Mouse (Mus musculus): ENCODE measurements around the gene Aldh1l1.

Gene Aldh1l1

DNA sequence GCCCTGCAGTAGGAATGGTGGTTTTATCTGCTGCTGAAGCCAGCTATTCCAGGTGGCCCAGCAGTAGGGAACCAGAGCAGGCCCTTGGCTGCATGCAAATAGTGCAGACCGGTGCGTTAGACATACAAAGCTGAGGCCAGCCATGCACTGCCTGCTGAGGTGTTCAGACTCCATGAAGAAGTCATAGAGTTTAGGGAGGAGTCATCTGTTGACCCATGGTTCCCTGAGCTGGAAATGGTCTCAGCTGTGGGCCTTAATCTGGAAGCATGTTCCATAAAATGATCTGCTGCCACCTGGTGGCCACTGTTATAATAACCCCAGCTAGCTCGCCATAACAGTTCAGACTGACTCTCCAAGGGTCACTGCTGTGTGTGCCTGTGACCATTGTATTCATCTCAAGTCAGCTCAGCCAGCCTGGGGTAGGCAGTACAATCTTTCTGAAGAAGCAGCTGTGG, 89.1 kb downstream of the Aldh1l1 start:
- no peak for DNase-seq (ENCODE audit: extremely low read depth, low read depth, low spot score)

DNA sequence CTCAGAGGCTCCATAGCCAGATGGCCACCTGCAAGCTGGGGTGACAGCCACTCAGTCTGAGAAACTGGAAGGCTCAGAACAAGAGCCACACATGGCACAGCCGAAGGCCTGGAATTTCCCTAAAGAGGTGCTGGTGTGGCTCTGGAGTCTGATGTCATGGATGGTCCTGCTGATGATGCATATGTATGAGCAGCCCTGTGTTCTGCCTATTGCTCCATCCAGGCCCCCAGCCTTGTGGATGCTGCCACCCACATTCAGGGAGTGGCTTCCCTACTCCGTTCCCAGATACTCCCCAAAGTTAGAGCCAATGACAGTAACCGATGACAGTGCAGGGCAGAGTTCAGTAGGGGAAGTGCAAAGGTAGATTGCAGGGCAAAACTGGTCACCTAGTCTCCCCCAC, 91.9 kb downstream of the Aldh1l1 start:
- no peak for DNase-seq (ENCODE audit: extremely low read depth, low read depth, low spot score)

DNA sequence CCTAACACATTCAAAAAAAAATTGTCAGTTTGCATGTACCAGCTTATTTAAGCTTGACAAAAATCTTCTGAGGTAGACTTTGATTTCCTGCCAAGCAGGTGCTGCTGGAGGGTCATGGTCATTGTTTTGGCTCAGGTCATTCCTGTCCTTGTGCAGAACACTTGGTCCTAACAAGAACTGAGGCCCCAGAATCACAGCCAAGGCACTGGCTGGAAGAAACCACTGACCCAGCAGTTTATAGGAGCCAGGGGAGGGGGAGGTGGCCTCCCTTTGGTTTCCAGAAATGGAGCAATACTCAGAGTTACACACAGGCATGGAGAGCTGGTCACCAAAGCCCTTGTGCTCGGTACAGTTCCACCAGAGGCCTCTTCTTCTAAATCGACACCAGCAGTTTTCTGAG, 96.1 kb downstream of the Aldh1l1 start:
- DNase-seq (ENCODE audit: extremely low read depth, low read depth, low spot score) = no peak

DNA sequence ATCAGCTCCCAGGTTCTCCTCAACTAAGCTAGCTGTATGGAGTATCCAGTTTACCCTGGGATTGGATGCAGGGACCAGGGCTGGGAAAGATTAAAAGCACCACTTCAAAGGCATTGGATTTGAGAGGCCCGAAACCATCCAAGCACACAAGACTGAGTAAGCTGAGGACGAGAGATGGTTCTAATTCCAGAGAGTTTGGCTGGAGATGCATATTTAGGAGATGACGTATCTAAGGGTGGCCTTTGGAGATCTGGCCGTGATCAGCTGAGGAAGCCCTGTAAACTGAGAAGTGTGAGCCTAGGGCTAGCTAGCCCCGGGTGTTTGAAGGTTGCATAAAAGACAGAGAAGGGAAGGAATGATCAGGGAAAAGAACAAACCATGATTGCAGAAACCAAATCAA, 101.9 kb downstream of the Aldh1l1 start:
- no peak for DNase-seq (ENCODE audit: extremely low read depth, low read depth, low spot score)

DNA sequence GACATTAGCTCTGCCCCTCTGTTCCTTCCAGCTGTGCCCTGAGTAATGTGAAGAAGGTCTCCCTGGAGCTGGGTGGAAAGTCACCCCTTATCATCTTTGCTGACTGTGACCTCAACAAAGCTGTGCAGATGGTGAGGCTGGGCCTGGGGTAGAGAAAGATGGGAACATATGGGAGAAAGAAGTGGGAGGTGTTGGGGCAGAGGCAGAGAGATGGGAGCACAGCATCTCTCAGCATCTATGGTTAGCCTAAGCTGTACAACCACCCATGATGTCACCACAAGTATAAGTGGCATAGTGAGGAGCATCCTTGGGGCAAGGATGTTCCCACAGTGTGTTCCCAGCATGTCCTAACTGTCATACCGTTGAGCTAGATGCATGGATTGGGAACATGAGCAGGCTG, 104.5 kb downstream of the Aldh1l1 start:
- DNase-seq (ENCODE audit: extremely low read depth, low read depth, low spot score) = no peak

DNA sequence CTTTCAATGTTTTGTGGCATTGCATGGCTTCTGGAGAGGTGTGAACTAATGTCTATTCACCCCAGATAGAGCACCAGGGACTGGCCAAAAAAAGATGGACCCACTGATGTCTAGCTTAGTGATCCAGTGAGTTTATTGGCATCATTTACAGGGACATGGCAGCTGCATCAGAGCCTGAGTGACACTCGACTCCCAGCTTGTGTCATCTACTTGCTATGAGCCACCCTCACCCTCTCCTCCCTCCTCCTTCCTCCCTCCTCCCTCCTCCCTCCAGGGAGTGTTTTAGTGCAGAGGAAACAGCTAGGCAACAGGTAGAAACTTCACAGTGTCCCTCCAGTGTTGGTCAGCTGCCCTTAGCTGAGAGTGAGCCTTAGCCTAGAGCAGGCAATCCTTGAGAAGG, 108.7 kb downstream of the Aldh1l1 start:
- DNase-seq (ENCODE audit: extremely low read depth, low read depth, low spot score) = no peak

DNA sequence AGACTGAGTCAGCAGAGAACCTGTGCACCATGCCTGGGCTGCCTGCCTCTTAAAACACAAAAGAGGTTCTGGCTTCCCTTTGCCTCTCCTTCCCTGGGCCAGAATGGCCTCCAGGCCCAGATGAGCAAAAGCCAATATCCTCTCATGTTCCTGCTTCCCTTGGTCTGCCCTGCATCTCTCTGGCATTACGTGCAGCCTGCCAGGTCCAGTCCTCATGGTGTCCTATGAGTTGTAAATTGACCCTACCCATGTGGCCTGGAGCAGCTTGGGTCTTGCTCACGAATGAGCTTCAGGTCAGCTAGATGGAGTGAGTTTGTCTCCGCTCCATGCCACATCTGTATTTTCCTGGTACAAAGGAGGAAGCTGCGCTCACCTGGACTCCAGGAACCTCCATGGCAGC, 110.8 kb downstream of the Aldh1l1 start:
- no peak for DNase-seq (ENCODE audit: extremely low read depth, low read depth, low spot score)

DNA sequence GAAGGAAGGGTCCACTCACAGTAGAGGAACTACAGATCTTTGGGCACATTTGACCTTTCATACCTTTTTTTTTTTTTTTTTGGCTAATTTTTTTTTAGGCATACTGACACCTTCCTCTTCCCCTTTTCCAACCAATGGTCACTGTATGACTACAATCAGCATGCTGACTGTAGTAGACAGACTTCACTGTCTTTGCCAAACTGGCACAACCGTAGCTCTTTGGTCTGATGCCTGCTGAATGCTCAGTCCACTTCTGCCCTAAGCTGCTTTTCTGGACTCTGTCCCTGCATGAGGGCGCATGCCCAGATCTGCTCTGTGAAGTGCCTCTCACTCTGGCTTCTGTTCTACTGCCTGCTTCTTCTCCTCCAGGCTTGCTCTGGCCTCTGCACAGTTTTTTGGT, 111.4 kb downstream of the Aldh1l1 start:
- DNase-seq (ENCODE audit: extremely low read depth, low read depth, low spot score) = no peak

DNA sequence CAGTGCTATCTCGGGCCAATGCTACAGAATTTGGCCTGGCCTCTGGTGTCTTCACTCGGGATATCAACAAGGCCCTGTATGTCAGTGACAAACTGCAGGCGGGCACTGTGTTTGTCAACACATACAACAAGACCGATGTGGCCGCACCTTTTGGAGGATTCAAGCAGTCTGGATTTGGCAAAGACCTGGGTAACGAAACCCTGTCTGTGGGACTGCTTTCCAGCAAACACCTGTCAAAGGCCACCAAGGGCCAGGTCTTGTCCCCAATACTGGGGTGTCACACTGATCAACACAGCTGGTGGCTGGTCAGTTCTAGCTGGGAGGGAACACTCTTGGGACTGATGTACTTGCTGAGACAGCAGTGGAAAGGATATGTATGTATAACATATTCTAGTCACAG, 112.0 kb downstream of the Aldh1l1 start:
- DNase-seq (ENCODE audit: extremely low read depth, low read depth, low spot score) = no peak

DNA sequence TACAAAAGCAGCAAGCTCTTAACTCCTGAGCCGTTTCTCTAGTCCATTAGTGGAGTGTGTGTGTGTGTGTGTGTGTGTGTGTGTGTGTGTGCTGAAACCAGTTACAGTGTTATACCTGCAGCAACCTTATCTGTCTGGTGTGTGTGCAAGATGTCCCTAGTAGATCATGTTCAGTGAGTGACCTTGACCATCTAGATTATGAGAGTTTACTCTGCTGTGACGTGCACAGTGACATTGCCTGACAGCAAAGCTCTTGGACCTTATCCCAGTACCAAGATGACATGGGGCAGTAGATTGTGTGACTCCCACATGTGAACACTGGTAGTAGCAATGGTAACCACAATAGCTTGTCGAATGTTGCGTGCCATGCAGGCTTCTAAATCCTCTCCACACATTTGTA, 114.1 kb downstream of the Aldh1l1 start:
- DNase-seq (ENCODE audit: extremely low read depth, low read depth, low spot score) = no peak

DNA sequence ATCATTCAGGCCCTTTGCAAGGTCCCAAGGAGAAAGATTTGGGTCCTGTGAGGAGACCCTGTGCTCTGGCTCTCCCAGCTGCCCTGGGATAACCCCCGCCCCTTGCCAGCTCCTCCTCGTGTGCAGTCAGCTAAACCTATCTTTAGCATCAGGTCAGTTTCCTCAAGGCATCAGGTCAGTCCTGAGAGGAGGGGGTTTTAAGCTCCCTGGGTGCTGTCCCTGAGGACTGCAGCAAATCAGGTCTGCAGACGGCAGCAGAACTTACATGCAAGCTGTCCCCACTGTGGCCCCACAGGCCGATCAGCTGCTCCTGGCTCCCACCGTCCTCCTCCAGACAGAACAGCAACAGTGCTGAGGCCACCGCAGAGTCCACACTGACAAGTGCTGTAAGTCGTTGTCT, 115.5 kb downstream of the Aldh1l1 start:
- DNase-seq (ENCODE audit: extremely low read depth, low read depth, low spot score) = no peak

DNA sequence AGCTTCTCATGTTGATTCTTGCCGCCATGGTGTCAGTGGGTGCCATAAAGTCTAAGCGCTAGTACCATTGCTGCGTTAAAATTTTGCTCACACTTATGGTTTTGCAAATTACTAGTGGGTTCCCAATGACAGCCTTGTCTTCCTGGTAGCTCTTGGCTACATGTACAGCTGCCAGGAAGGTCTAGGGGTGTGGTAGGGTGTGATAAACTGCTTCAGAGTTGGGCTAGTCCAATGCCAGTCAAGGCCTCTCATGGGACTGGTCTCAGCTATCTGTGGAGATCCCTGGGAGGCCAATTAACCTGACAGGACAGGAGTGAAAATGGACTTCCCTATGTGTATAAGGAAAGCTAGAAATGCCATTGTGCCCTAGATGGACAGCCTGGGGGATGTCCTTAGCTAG, 116.1 kb downstream of the Aldh1l1 start:
- no peak for DNase-seq (ENCODE audit: extremely low read depth, low read depth, low spot score)

DNA sequence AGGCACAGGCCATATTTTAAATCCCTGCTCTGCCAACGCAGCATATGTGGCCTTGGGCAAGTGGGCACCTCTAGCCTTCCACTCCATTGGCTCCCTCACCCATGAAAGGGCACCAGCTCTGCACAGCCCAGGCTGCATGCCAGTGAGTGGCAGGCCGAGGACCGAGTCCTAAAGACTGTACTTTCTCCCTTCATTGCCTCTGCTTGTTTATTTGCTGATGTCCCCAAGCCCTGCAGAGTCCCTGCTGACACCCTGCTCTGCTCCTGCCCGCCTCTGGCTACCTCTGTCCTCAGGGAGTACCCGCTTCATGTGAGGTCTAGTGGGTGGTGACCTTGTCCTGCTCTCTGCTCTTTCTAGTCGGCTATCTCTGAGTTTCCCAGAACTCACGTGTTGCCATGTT, 116.9 kb downstream of the Aldh1l1 start:
- DNase-seq (ENCODE audit: extremely low read depth, low read depth, low spot score) = no peak

DNA sequence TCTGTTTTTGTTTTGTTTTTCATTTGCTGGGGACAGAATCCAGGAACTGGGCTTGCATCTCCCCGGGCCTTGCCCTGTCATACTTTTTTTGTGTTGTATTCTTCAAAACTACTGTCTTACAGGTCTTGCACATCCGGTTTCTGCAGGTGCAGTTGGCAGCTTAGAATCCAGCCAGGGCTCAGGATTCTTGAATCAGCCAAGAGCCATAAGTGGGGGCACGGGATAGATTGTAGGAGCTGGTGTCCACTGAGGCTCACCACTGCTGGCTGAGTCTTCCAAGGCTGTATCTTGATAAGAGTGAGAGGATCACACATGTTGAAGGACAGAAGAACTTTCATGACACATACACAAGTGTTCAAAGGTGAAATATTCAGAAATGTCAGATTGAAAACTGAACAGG, 117.9 kb downstream of the Aldh1l1 start:
- DNase-seq (ENCODE audit: extremely low read depth, low read depth, low spot score) = no peak

DNA sequence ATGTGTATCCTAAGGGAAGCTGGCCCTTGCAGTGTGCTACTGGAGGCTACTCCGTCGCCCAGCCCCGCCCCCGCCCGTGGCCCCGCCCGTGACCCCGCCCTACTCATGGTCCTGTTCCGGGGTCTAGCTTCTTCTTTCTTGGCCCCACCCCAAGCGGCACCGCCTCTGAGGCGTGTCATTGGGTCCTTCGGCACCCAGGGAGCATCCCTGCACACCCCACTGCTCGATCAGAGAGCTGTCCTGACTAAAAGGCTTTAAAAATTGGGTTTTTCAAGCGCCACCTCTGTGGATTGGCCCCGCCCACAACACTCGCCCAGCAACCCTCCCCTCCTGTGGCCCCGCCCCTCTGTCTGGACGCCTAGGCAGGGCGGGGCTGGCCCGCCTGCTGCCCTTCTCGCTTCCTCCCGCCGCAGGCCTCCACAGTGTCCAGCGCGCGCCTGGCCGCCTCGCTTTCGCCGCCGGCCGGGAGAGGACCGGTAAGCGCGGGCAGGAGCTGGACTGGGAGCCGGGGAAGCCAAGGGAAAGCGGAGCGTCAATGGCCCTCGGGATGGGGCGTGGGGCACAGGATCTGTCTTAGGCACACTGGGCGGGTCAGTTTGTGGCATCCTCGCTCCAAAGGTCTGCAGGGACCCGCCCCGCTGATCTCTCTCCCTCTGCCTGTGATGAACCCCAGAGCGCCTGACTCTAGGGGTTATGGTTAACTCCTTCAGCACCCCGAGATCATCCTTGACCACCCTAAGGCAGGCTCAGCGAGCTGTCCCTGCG, 118.5 kb downstream of the Aldh1l1 start, which contains the start of gene Slc41a3:
Slc41a3 (plus strand) TSS at position 193 of the 765 bp plus-strand sequence.
- DNase-seq (ENCODE audit: extremely low read depth, low read depth, low spot score) = no peak

DNA sequence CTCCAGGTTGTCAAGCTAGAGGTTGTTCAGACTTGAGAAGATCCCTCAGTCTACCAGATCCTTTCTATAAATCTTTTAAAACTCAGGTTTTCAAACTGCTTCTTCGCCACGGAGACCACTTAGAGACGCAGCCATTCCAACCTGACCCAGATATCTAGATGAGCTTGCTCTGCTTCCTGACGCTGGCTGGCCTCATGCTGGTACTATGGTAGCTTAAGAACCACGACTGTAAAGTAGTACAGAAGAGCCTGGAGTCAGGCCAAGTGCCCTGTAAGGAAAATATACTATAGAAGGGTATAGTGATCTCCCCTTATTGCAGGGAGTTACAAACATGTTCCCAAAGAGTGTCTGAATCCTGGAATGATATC, 119.1 kb downstream of the Aldh1l1 start:
- no peak for DNase-seq (ENCODE audit: extremely low read depth, low read depth, low spot score)

DNA sequence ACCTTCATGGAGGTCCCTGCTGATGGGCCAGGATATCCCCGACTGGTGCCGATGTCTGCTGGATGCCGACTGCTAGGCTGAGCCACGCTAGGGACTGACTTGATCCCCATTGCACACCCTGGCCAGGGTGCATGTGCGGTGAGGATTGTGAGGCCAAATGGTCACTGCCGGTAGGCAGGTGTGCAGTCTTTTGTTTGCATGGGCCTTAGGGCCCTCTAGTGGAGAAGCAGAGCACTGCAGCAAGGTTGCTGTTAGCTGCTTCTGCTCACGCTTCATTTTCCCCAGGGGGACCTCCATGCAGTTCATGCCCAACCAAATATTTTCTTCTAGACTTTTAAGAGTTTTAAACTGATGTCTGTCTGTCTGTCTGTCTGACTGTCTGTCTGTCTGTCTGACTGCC, 120.3 kb downstream of the Aldh1l1 start:
- no peak for DNase-seq (ENCODE audit: extremely low read depth, low read depth, low spot score)

DNA sequence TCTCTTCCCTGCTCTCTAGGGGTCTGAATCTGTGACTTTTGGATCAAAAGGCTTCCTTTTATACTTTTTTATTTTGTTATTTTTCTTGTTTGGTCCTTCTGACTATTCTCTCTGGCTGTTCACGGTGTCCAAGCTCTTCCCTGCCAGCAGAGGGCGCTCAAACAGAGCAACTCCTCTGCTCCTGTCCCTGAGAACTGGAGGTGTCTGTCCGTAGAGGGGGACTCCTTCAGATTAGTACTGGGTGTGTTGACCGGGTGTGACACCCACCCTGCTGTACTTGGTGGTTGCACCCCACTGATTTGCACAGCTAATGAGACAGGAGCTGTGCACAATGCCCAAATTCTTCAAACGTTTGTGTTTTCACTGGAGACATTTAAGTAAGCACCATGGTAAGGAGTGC, 121.0 kb downstream of the Aldh1l1 start:
- no peak for DNase-seq (ENCODE audit: extremely low read depth, low read depth, low spot score)

DNA sequence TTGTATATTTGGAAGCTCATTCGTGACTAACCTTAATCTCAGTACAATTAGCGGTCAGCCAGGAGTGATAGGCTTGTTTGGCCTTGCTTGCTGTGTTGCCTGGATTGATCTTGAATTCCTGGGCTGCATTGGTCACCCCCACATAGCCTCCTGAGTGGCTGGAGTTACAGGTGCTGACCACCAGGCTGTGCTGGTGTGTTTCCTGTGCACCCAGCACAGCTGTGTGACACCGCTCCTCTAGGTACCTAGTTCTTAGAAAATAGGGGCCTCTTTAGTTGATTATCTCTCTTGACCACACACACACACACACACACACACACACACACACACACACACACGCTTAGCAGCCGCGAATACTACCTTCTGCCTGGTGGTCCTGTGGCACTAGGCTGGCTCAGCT, 122.0 kb downstream of the Aldh1l1 start:
- no peak for DNase-seq (ENCODE audit: extremely low read depth, low read depth, low spot score)

DNA sequence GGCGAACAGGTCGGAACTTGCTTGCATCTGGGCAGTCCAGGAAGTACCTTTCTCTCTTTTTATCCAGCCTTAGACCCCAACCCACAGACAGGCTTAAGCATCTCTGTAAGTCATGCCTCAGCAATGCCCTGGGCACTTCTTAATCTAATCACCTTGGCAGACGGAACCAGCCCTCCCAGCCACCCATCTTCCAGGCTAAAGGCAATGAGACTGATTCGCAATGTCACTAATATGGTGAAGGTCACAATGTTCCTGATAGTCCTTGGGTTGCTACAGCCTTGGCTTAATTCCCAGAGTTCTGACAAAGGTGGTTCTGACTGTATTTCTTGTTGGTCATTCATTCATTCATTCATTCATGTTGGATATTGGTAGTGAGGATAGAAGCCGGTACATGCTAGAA, 124.0 kb downstream of the Aldh1l1 start:
- no peak for DNase-seq (ENCODE audit: extremely low read depth, low read depth, low spot score)

DNA sequence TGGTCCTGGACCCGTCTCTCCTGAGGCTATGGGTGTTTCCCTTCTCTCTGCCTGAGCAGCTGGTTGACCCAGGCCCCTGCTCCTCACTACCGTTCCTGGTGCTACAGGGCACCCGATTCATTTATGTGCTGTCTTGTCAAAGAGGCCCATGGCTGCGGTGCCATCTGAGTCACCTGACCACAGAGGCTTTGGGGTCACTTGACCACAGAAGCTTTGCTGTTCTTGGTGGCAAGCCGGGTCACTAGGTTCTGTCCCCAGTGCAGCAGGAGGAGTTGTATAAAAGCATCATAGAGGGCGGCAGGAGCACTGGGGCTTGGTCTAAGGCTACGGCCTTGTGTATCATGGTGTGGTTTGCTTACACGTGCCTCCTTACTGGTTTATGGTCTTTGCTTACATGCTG, 127.0 kb downstream of the Aldh1l1 start:
- DNase-seq (ENCODE audit: extremely low read depth, low read depth, low spot score) = no peak

DNA sequence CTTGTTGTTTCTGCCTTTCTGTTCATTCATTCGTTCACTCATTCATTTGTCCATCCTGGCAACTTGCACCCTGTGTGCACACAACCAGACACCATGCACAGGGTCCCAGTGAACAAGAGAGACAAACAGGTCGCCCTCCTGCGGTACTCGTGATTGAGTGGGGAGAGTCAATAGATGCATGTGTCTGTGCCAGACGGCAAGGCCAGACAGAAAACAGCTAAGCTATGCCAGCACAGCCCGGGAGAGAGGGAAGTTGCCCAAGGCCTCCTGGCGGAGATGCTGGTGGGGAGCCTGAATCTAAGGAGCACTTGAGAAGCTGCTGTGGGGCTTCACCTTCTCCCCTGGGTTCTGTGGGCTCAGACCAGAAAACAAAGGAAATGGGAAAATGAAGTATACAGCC, 129.1 kb downstream of the Aldh1l1 start:
- no peak for DNase-seq (ENCODE audit: extremely low read depth, low read depth, low spot score)

DNA sequence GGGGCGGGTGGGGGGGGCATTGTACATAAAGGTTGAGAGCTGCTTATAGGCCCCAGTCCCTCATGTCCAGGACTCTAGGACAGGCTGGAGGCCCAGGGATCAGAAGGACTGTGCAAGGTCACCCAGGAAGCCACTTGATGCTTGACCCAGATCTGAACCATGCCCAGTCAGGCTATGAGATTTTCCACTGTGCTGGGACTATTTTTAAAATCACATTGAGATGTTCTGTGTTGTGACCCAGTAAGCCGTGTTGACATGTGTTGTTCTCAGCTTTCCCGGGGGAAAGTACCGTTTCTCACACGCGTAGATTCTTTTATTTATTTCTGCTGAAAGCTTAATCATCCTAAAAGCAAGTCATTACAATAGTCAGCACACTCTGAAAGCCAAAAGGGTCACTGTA, 129.8 kb downstream of the Aldh1l1 start:
- DNase-seq (ENCODE audit: extremely low read depth, low read depth, low spot score) = no peak

Measured in fat pad, adult 2 months (tissue).